Mouse (Mus musculus): Measurements from ENCODE around the gene Mapk1.

DNA sequence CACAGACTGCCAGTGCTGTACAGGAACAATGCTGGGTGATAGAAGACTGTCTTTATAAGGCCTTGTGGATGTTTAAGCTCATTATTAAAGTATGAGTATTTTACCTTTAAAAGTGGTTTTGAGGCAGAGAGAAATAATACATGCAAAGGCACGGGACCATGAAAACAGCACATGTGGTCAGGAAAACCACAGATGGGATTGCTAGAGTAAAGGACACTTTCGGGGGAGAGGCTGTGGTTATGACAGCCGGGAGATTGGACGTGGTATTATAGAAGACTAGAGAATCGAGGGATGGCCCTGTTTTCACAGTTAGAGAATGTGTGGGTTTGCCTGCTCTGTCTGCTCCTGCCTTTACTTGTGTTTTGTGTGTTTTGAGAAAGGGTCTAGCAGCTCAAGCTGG, 5.7 kb downstream of the Mapk1 start:
- TF ChIP-seq CTCF (IDR thresholded peaks at IDR 0.05; ENCODE audit: borderline replicate concordance, insufficient read depth, low read length) (no peak), POLR2A (IDR thresholded peaks at IDR 0.05; ENCODE audit: low read depth, low read length) (no peak)

Data from embryonic fibroblast, embryonic 13.5 days (primary cell).